Mouse (Mus musculus) layer of hippocampus, adult 6 months (tissue): ENCODE results near the gene Sox15. TPM values are rescaled to one million over a fixed set of nuclear protein-coding genes. Genes with fewer than 3 reads are reported as not detected.

Experiments used
- long read RNA-seq, 2 experiments: library from polyadenylated mRNA; unstranded; transcript quantifications; one replicate each; pipeline ENCODE4 v2.0.0; 2019 to 2020
- microRNA-seq: library from miRNA; unstranded; fragments of <30 nt; microRNA quantifications from one replicate; pipeline ENCODE4 v1.2.0, GENCODE M21; 2020
- polyA plus RNA-seq: library from polyadenylated mRNA; unstranded; fragments of <200 nt; fragmentation: Nextera tagmentation; gene quantifications from 2 replicates; pipeline ENCODE4 v1.2.3, GENCODE M21; 2021

Sox15 gene
- polyA plus RNA-seq = 0.16 TPM in 1 of 2 replicates, not detected in the other
- long read RNA-seq, experiment 1 = 0 reads
- long read RNA-seq, experiment 2 = 0 reads

DNA sequence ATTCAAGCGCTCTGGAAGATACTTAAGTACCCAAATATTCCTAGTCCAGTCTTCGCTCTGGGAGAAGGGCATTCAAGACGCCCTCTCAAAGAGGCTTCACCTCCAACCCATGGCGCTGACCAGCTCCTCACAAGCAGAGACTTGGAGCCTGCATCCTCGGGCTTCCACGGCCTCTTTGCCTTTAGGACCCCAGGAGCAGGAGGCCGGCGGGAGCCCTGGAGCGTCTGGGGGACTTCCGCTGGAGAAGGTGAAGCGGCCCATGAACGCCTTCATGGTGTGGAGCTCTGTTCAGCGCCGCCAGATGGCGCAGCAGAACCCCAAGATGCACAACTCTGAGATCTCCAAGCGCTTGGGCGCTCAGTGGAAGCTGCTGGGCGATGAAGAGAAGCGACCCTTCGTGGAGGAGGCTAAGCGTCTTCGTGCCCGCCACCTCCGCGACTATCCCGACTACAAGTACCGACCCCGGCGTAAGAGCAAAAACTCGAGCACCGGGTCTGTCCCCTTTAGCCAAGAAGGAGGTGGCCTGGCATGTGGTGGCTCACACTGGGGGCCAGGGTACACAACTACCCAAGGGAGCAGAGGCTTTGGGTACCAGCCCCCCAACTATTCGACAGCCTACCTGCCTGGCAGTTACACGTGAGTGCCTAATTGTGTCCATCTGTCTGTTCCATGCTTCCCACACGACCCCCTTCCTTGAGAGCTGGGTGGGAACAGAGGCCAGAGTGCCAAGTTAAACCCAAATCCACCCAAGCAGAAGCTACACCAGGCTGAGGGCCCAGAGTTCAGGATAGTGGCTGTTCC lies at the start of gene Sox15:
Sox15 (plus strand) TSS at position 51 of the 801 bp plus-strand sequence.

DNA sequence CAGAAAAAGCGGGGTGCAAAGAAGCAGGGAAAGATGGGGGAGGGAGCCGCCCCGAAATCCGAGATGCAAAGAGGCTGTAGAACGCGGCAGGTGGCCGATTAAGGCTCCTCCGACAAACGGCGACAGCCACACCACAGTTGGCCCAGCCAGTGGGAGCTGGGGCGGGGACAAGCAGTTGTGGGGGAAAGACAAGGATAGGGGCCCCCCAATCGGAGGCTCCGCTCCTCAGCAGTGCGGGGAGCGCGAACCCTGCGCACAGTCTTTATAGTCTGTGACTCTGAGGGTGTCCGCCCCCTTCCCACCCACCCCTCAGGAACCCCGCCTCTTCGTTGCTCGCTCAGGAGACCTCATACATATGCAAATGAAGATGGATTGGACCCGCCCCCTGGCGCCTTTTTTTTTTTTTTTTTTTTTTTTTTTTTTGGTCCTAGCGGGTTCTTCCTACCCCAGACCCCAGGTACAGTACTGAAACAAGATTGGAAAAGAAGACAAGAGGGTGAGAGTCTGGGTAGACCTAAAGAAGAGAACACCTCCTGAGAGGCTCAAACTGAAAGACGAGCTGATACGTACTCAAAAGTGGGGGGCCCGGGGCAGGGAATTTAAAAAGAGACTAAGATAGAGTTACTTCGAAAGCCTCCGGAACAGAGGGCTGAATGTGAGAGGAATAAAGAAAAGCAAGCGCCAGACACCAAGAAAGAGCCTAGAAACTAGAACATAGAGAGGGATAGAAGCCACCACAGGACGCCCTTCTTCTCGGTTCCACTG lies 49.2 kb upstream of the Sox15 start, which contains the start of gene Atp1b2:
Atp1b2 (minus strand) TSS at position 217 of the 765 bp plus-strand sequence.

GRCm38 (mm10) chr11:69617805-69618204 lies 37.3 kb upstream of the Sox15 start, which contains the start of gene Shbg:
Shbg (minus strand) TSS chr11:69617905.

GRCm38 (mm10) chr11:69621571-69622268 lies 33.4 kb upstream of the Sox15 start, which contains the start of gene Sat2:
Sat2 (plus strand) TSS chr11:69622024.

DNA sequence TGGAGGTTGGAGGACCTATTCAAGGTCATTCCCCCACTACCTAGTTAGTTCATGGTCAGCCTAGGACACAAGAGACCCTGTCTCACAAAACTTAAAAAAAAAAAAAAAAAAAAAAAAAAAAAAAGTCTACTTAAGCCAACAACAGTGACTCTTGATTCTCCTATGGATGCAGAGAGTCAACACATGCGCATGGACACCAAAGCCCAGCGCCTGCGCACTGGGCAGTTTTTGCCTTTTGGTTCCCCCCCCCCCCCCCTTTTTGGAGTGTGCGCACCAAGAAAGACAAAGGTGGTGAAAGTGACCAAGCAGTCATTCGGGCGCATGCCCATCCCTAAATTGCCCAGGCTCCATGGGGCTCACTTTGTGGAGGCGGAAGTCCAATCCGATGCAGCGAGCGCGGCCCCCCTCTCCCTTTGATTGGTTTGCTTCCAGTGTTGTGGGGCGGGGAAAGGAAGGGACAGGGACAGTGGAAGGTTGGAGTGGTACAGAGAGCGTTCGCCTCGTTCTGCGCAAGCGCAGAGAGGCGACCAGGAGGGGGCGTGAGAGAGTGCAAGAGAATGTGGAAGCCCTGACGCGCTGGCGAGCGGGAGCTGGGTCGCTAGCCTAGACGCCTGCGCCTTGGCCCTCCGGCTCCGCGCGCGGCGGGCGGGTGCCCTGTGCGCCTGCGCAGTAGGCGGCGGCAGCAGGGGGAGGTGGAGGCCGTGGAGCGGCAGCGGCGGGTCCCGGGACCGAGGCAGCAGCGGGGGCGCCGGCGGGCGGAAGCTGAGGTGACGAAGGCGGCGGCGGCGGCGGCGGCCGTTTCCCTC lies 22.6 kb upstream of the Sox15 start, which contains the start of gene Fxr2:
Fxr2 (plus strand) TSS at position 707 of the 806 bp plus-strand sequence.

DNA sequence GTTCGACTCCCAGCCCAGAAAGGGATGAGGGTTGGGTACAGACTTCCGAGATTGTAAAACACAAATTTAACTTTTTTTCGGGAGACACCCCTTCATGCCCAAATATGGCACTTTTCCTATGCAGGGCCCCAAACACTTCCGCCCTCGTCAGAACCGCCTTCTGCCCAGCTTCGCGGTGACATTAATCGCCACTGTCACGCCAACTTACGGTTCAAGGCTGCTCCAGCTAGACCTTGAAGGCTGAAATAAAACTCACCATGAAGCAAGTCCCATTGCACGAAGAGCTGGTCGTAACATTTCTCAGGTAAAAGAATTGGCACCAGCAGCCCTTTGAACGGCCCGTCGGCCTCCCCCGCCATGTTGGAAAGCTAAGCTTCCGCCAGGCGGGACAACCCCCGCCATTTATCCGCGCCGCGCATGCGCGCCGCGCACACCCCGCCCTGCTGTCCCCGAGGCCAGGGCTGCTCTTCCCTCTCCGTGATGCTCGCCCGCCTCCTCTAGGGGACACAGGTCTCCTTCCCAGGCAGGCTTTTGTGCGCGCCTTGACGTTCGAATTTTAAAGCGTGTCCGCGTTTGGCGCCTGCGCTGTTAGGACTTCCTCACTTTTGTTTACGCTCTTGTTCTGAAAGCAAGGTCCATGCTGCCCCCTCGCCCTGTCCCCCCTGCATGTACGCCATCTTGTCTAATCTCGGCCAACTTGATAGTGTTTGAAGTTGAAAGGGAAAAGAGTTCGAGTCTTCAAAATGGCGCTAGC lies 7.3 kb downstream of the Sox15 start, which contains the start of gene Mpdu1:
Mpdu1 (minus strand) TSS at position 430 of the 754 bp plus-strand sequence.

DNA sequence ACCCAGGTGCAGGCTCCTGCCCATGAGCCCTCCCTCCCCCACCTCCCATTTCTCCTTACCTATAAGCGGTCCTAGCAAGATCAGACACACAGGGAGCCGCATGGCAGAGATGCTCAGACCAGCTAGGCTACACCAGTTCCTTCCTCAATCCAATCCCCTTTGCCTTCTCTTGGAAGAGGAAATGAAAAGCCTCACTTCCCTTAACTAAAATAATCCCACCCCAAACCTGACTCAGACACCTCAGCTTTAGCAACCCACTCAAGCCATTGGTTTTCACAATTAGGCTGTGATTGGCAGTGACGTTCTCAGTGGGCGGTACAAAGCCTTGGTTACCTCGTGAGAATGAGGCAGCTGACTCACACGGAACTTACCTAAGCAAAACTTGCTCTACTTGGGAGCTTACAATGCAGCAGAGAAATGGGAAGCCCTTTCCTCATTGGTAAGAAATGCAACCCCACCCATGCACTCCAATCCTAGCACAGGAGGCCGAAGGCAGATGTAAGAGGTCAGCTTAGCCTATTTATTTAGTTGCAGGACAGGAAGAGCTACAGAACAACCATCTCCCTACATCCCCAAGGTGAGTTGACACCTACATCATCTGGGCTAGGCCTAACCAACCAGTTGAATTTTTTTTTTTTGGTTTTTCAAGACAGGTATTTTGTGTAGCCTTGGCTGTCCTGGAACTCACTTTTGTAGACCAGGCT lies 11.0 kb downstream of the Sox15 start, which contains the start of gene Cd68:
Cd68 (minus strand) TSS at position 193 of the 704 bp plus-strand sequence.

GRCm38 (mm10) chr11:69672211-69672706 lies 17.1 kb downstream of the Sox15 start, which contains the start of gene Eif4a1:
Eif4a1 (minus strand) TSS chr11:69672423.

GRCm38 (mm10) chr11:69681314-69682208 lies 26.4 kb downstream of the Sox15 start, which contains the start of gene Senp3:
Senp3 (minus strand) TSS chr11:69682084.

DNA sequence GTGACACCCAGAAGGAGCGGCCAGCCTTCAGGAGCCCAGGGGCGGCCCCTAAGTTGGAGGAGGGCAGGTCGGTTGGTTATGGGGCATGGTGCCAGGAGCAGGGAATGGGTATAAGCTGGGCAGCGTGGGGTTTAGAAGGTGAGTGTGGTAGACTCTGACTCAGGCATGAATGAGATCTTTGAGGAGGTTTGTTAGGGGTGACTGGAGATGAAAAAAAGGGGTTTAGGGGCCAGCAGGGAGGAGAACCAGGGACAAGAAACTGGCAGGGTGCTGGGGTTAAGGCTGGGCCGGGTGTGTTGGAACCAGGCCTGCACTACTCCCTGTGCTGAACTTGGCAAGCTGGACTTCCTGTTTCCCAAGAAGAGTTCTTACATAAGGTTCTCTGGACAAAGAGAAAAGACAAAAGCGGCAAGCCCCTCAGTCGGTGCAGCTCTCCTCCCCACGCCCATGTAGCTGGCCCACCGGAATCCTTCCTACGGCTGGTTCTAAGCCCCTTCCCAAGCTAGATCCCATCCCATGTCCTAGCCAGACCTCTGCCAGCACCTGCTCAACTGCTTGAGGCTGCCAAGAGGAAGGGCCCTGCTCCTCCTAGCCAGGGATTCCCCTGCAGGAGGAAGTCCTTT lies 30.5 kb downstream of the Sox15 start, which contains the start of gene Tnfsf13:
Tnfsf13 (minus strand) TSS at position 259 of the 623 bp plus-strand sequence.

DNA sequence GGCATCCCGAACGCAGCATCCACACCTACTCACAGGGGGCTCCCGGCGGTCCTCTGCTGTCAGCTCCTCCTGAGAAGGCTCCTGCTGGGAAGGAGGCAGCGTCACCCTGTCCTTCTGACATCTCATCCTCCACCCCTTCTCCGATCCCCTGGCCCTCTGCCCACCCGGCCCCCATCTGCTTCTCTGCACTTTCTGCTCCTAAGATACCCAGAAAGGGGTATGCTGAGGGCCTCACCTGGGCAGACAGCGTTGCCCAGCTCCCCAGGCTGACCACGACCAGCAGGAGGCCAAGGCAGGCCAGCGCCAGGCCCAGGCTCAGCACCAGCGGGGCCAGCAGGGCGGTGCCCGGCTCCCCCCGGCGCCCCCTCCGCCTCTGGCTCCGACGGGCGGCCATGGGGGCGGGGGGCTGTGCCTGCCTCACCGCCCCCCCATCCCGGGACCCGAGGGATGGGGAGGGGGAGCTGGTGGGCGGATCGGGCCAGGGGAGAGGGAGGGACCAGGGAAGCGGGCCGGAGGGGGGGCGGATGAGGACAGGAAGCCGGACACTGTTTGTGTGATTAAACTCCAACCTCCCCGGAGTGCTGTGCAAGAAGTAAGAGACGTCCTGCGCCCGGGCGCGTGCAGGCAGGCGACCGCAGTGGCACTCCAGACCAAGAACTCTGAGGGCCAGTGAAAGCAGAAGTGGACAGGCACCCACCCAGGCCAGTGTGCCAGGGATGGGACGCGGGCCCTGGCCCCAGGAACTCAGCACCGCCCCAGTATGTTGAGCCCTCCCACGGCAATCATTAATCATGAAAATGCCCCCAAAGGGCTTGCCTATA lies 40.5 kb downstream of the Sox15 start, which contains the start of the genes Tnfsf12 and Tnfsfm13:
Tnfsf12 (minus strand) TSS at position 489 of the 821 bp plus-strand sequence.
Tnfsfm13 (minus strand) TSS at position 738 of the 821 bp plus-strand sequence.

Small RNA genes within 50 kb of the gene (microRNA-seq; reads per million reads assigned to microRNA genes)
- gene Mir1934 (12.2 reads per million, percentile 34 among the genes with 10 or more reads in this experiment), gene Mir467f (not detected)

Other genes starting within 250 kb of the Sox15 start
- 8.1 and 9.3 TPM in 2 replicates for gene Kdm6b, start 241.6 kb upstream of the Sox15 start, polyA plus RNA-seq
- 0.36 and 0.80 TPM in 2 replicates for gene Dnah2, start 106.2 kb upstream of the Sox15 start, polyA plus RNA-seq
- gene Efnb3, start 95.1 kb upstream of the Sox15 start, polyA plus RNA-seq = 21.6 and 21.9 TPM in 2 replicates
- gene Wrap53, start 75.1 kb upstream of the Sox15 start, polyA plus RNA-seq = 13.9 and 15.4 TPM in 2 replicates
- gene Trp53, start 75.0 kb upstream of the Sox15 start, polyA plus RNA-seq = 25.8 and 29.0 TPM in 2 replicates
- 218 and 255 TPM in 2 replicates for gene Atp1b2, start 49.4 kb upstream of the Sox15 start, polyA plus RNA-seq
- not detected in 2 replicates for gene Shbg, start 37.4 kb upstream of the Sox15 start, polyA plus RNA-seq
- 18.2 and 18.3 TPM in 2 replicates for gene Sat2, start 33.3 kb upstream of the Sox15 start, polyA plus RNA-seq
- gene Fxr2, start 22.3 kb upstream of the Sox15 start, polyA plus RNA-seq = 6.9 and 7.9 TPM in 2 replicates
- gene Mpdu1, start 7.3 kb downstream of the Sox15 start, polyA plus RNA-seq = 94.9 and 96.8 TPM in 2 replicates
- gene Cd68, start 10.8 kb downstream of the Sox15 start, polyA plus RNA-seq = 18.4 and 22.2 TPM in 2 replicates
- 177 and 178 TPM in 2 replicates for gene Eif4a1, start 17.1 kb downstream of the Sox15 start, polyA plus RNA-seq
- gene Senp3, start 26.8 kb downstream of the Sox15 start, polyA plus RNA-seq = 14.3 and 15.8 TPM in 2 replicates
- gene Tnfsf13, start 30.5 kb downstream of the Sox15 start, polyA plus RNA-seq = 3.6 and 4.5 TPM in 2 replicates
- 2.8 and 3.4 TPM in 2 replicates for gene Tnfsf12, start 40.5 kb downstream of the Sox15 start, polyA plus RNA-seq
- 1.9 and 2.8 TPM in 2 replicates for gene Tnfsfm13, start 40.8 kb downstream of the Sox15 start, polyA plus RNA-seq
- 6.6 and 7.7 TPM in 2 replicates for gene Polr2a, start 103.3 kb downstream of the Sox15 start, polyA plus RNA-seq
- gene Slc35g3, start 106.7 kb downstream of the Sox15 start, polyA plus RNA-seq = 0.19 TPM in 1 of 2 replicates, not detected in the other
- 4.4 and 5.5 TPM in 2 replicates for gene Zbtb4, start 110.6 kb downstream of the Sox15 start, polyA plus RNA-seq
- 0.25 and 0.46 TPM in 2 replicates for gene Chrnb1, start 140.6 kb downstream of the Sox15 start, polyA plus RNA-seq
- 3.7 and 3.9 TPM in 2 replicates for gene Fgf11, start 146.5 kb downstream of the Sox15 start, polyA plus RNA-seq
- gene Tmem102, start 150.3 kb downstream of the Sox15 start, polyA plus RNA-seq = 0.40 and 1.9 TPM in 2 replicates
- not detected in 2 replicates for gene Gm39566, start 160.0 kb downstream of the Sox15 start, polyA plus RNA-seq
- gene Spem2, start 163.2 kb downstream of the Sox15 start, polyA plus RNA-seq = not detected in 2 replicates
- not detected in 2 replicates for gene Spem1, start 166.9 kb downstream of the Sox15 start, polyA plus RNA-seq
- 10.5 and 10.6 TPM in 2 replicates for gene Nlgn2, start 182.5 kb downstream of the Sox15 start, polyA plus RNA-seq
- 460 and 516 TPM in 2 replicates for gene Tmem256, start 183.2 kb downstream of the Sox15 start, polyA plus RNA-seq
- 5.0 and 5.4 TPM in 2 replicates for gene Plscr3, start 191.1 kb downstream of the Sox15 start, polyA plus RNA-seq
- not detected in 2 replicates for gene Tnk1, start 203.4 kb downstream of the Sox15 start, polyA plus RNA-seq
- not detected in 2 replicates for gene Tmem95, start 222.7 kb downstream of the Sox15 start, polyA plus RNA-seq
- 0.63 and 0.64 TPM in 2 replicates for gene Kctd11, start 226.1 kb downstream of the Sox15 start, polyA plus RNA-seq
- not detected in 2 replicates for gene Acap1, start 240.2 kb downstream of the Sox15 start, polyA plus RNA-seq
- 0.24 and 0.34 TPM in 2 replicates for gene 2810408A11Rik, start 245.7 kb downstream of the Sox15 start, polyA plus RNA-seq
- gene Neurl4, start 245.8 kb downstream of the Sox15 start, polyA plus RNA-seq = 9.8 and 12.3 TPM in 2 replicates